Mouse (Mus musculus) neural tube, embryonic 13.5 days (tissue): ENCODE measurements at regions not wholly inside any gene's neighbourhood (a gene's known extent, or its start where the extent isn't known, plus 50 kb on each side); places are given as distances from the start of the nearest gene placed in this dataset.
A peak's percentile ranks its signal among the peaks of the same experiment; 100 is the strongest.
"Not testable (repeated sequence)": the region's sequence is repeated elsewhere in the genome, so short reads cannot be mapped to it uniquely, and the experiment has no call there.

Source experiments
- ATAC-seq: fragments of 200-750 bp; cut with Nextera tagmentation; 2 replicates; pipeline ENCODE4 v1.8.0; 2017; ENCODE audit warnings: low read depth, mild to moderate bottlenecking, moderate TSS enrichment, moderate library complexity
- H3K27ac ChIP-seq: fragments of 300-500 bp; sonication (generic); replicated peaks from 2 replicates; pipeline ENCODE4 v1.5.1; 2015; ENCODE audit warnings: moderate library complexity, mild to moderate bottlenecking, inconsistent platforms
- H3K27me3 ChIP-seq: fragments of 300-500 bp; sonication (generic); 2 replicates; pipeline ENCODE4 v1.6.1; 2015; ENCODE audit warnings: mild to moderate bottlenecking, inconsistent platforms
- H3K36me3 ChIP-seq: fragments of 300-500 bp; sonication (generic); 2 replicates; pipeline ENCODE4 v1.6.1; 2015; ENCODE audit warnings: mild to moderate bottlenecking, inconsistent platforms
- H3K4me1 ChIP-seq: fragments of 300-500 bp; sonication (generic); replicated peaks from 2 replicates; pipeline ENCODE4 v1.6.1; 2015; ENCODE audit warnings: inconsistent platforms
- H3K4me2 ChIP-seq: fragments of 300-500 bp; sonication (generic); 2 replicates; pipeline ENCODE4 v1.6.1; 2015; ENCODE audit warnings: inconsistent platforms, mild to moderate bottlenecking, moderate library complexity
- H3K4me3 ChIP-seq: fragments of 300-500 bp; sonication (generic); 2 replicates; pipeline ENCODE4 v1.5.1; 2015; ENCODE audit warnings: mild to moderate bottlenecking, inconsistent platforms
- H3K9ac ChIP-seq: fragments of 300-500 bp; sonication (generic); 2 replicates; pipeline ENCODE4 v1.6.1; 2015; ENCODE audit warnings: moderate library complexity, mild to moderate bottlenecking, inconsistent platforms
- H3K9me3 ChIP-seq: fragments of 300-500 bp; sonication (generic); 2 replicates; pipeline ENCODE4 v1.6.1; 2016; ENCODE audit warnings: inconsistent platforms
- WGBS: fragments of 180-500 bp; shearing (Covaris S2); methylation state at CpG from one replicate; pipeline ENCODE4 v1.1.7; 2015; 5-methylcytosine and 5-hydroxymethylcytosine counted together

DNA sequence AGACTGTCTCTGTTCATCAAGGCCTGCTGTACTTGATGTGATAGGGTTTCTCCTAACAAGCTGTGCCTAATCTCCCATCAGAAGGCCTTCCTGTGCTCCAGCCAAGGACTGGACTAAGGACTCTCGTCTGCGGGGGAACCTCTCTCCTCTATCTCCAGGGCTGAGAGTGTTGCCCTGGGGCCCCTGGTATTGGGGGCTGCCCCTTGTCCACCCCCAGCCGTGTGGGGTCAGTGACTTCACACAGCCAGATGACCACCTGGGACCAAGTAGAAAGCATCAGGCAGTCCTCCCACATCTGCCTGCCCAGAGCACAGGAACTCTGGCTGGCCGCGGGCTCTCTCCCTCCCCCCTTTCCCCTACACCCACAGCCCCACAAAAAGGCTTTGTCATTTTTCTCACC lies 651.5 kb upstream of the Kif2b start:
- ATAC-seq = no peak
- Histone ChIP-seq H3K4me1 (no peaks in the 10 kb centered on the region), H3K27me3 (no peaks in the 10 kb centered on the region), H3K36me3 (no peaks in the 10 kb centered on the region), H3K4me3 (no peak overlapping the region), H3K9ac (no peak overlapping the region), H3K9me3 (no peaks in the 10 kb centered on the region), H3K4me2 (no peak overlapping the region), H3K27ac (no peak overlapping the region)
- WGBS = 71% methylated on average over 5 of the region's 5 CpGs

DNA sequence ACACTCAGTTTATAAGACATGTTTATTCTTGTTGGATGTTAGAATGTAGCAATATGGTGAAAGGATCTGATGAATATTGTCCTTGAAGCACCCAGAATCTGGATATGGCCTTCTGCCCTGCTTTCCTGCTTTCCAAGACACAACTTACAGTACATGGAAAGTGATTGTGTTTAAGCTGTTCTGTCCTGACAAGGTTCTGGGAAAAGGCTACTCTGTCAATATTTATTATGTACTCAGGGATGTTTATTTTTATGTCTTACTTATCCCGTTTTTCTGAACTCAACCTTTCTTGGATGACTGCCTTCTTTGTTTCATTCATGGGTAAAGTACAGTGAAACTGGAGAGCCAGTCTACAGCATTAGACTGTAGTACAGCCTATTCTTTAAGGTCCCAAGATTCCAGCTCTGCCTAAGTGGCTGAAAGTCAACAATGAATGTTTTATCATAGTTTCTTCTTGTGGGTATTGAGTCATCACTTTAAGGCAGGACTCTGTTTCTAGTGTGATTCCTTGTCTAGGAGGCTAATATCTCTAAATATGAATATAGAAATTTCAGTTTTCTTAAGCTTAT lies 631.7 kb upstream of the Kif2b start:
- 49% methylated on average over 1 of the region's 1 CpGs for WGBS
- no peak overlapping the region for H3K4me3 ChIP-seq

DNA sequence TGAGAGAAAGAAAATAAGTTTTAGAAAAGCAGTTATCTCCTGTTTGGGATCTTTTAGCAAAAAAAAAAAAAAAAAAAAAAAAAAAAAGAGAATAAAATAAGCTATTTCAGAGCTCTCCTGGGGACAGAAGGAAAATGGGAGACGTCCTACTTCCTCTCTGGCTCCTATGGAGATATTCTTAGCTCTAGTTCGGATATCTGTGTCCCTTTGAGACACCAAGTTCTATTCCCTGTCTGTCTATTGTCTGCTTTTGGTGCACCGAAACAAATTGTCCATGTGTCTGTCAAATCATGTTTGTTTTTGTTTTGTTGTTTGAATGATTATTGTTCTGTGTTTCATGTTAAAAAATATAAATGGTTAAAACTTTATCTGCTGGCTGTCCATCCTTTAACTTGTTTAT lies 601.0 kb upstream of the Kif2b start:
- H3K4me3 ChIP-seq, H3K27ac ChIP-seq, H3K4me2 ChIP-seq, H3K9me3 ChIP-seq, ATAC-seq, H3K36me3 ChIP-seq, H3K9ac ChIP-seq, H3K27me3 ChIP-seq, H3K4me1 ChIP-seq: not testable (repeated sequence)
- 71% methylated on average over 3 of the region's 3 CpGs for WGBS

More for the DNA sequence above, 631.7 kb upstream of the Kif2b start:
- no peak overlapping the region for H3K9ac ChIP-seq
- no peak overlapping the region for H3K27ac ChIP-seq
- H3K9me3 ChIP-seq = no peaks in the 10 kb centered on the region
- no peaks in the 10 kb centered on the region for H3K27me3 ChIP-seq
- H3K4me2 ChIP-seq = no peak overlapping the region
- ATAC-seq = no peak
- H3K4me1 ChIP-seq = no peaks in the 10 kb centered on the region
- H3K36me3 ChIP-seq = no peaks in the 10 kb centered on the region

DNA sequence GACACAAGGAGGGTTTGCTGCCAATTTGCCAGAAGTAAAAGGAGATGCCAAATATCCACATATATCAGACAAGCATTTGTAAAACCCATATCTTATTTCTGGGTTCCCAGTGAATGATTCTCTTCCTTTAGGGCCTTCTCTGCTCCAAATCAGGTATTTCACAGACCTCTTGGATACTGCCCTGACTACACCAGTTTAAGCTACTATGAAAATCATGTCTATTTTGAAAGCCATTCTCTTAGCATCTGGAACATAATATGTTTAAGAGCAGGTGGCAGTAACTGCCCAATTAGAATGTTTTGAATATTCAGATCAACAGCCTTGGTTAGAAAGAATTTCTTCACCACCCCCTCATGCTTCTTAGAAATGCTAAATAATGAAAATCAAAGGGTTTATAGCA lies 575.8 kb upstream of the Kif2b start:
- Histone ChIP-seq H3K4me2 (no peak overlapping the region), H3K27me3 (no peaks in the 10 kb centered on the region), H3K27ac (no peak overlapping the region), H3K9ac (no peak overlapping the region), H3K9me3 (no peaks in the 10 kb centered on the region), H3K4me1 (no peaks in the 10 kb centered on the region; the same call in 1 of the 2 replicates), H3K36me3 (no peaks in the 10 kb centered on the region), H3K4me3 (no peak overlapping the region)
- ATAC-seq = no peak

DNA sequence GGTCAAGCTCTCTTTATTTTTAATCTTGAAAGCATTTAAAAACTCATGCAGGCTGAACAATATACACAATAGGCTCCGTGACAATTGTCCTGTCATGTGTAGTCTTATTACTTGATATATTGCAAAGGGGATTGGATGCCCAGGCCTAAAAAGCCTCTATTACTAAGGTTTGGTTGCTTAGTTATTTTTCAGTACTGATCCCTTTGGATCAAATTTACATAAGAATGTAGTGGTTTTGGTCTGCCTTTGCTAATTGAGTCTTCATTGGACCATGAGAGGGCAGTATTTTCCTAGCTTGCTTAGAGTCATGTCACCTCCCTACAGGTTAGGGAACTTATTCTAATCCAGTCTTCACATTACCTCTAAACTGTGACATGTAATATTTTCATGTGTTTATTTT lies 558.3 kb upstream of the Kif2b start:
- Histone ChIP-seq H3K9ac (no peak overlapping the region), H3K9me3 (no peaks in the 10 kb centered on the region), H3K4me1 (peaks cover 10% of the 10 kb centered on the region), H3K36me3 (no peaks in the 10 kb centered on the region), H3K27ac (no peak overlapping the region), H3K4me2 (no peak overlapping the region), H3K4me3 (no peak overlapping the region), H3K27me3 (no peaks in the 10 kb centered on the region)
- peak; percentile 59; the same call in 1 of the 2 replicates for ATAC-seq
- 28% methylated on average over 1 of the region's 1 CpGs for WGBS

DNA sequence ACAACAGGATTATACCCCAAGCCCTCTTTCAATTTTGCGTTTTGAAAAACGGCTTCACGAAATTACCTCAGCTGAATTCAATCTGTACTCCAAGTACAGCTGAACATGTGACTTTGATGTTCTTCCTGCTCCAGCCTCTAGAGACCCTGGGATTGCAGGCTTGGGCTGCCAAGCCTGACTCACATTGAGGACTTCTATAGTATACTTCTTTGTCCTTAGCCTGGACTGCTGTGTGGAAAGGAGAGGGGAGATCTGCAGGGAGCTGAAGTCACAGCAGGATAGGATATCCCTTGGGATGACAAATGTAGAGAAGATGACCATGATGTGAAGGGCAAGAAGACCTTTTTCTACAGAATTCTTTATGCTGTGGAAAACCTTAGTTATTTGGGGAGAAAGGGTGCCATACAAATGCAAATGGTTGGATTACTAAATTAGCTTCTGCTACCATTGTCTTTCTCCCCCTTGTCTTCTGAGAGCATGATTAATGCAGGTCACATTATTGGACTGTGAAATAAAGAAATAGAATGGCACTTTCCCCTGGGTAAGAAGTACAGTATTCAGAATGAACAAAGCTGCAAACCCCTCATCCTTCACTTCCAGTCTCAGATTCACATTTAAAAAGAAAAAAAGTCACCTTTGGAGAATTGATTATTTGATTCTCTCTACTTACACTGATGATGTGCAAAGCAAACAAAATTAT lies 557.7 kb upstream of the Kif2b start:
- peak; percentile 63; the same call in 1 of the 2 replicates for ATAC-seq
- Histone ChIP-seq H3K9me3 (no peaks in the 10 kb centered on the region), H3K4me2 (no peak overlapping the region), H3K9ac (no peak overlapping the region), H3K27me3 (no peaks in the 10 kb centered on the region), H3K4me3 (no peak overlapping the region), H3K4me1 (peaks cover 10% of the 10 kb centered on the region), H3K27ac (no peak overlapping the region; the same call in 1 of the 2 replicates), H3K36me3 (no peaks in the 10 kb centered on the region)
- 27% methylated on average over 3 of the region's 3 CpGs for WGBS

DNA sequence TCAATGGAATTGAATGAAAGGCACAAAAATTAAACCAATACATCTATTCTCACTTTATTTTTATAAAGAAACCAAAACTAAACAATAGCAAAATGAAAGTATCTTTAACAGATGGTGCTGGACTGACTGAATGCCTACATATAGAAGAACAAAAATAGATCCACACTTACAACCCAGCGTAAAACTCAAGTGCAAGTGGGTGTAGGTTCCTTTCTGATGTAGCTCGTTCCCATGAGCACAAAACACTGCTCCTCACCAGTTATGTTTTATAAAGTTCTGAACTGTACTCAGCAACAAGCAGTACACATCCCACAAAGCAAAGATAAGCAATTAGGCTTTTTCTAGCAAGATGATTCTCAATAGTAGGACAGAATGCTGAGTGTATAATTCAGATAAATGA lies 507.4 kb upstream of the Kif2b start:
- H3K9ac ChIP-seq = no peak overlapping the region
- no peak overlapping the region for H3K27ac ChIP-seq
- no peak for ATAC-seq
- no peaks in the 10 kb centered on the region for H3K36me3 ChIP-seq
- H3K27me3 ChIP-seq = no peaks in the 10 kb centered on the region
- no peaks in the 10 kb centered on the region for H3K4me1 ChIP-seq
- no peaks in the 10 kb centered on the region for H3K9me3 ChIP-seq
- H3K4me2 ChIP-seq = no peak overlapping the region
- WGBS = 85% methylated on average over 2 of the region's 2 CpGs
- no peak overlapping the region for H3K4me3 ChIP-seq

DNA sequence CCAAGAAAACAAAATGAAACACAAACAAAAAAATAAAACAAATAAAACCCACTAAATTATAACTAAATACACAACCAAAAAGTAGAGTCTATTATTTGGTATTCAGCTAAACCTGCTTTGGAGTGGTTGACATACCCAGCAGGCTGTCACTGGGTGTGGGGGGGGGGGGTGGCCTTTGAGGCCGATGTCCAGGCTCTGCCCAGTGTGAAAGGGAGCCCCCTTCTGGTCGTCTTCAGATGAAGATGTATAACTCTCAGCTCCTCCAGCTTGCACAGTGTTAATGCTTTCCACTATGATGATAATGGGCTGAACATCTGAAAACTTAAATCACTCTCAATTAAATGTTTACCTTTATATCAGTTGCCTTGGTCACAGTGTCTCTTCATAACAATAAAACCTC lies 464.3 kb upstream of the Kif2b start:
- no peaks in the 10 kb centered on the region for H3K4me1 ChIP-seq
- no peak for ATAC-seq
- WGBS = 14% methylated on average over 2 of the region's 2 CpGs
- no peaks in the 10 kb centered on the region for H3K9me3 ChIP-seq
- no peak overlapping the region for H3K9ac ChIP-seq
- H3K27me3 ChIP-seq = no peaks in the 10 kb centered on the region
- H3K27ac ChIP-seq = no peak overlapping the region
- H3K4me2 ChIP-seq = no peak overlapping the region
- no peaks in the 10 kb centered on the region for H3K36me3 ChIP-seq
- H3K4me3 ChIP-seq = no peak overlapping the region

DNA sequence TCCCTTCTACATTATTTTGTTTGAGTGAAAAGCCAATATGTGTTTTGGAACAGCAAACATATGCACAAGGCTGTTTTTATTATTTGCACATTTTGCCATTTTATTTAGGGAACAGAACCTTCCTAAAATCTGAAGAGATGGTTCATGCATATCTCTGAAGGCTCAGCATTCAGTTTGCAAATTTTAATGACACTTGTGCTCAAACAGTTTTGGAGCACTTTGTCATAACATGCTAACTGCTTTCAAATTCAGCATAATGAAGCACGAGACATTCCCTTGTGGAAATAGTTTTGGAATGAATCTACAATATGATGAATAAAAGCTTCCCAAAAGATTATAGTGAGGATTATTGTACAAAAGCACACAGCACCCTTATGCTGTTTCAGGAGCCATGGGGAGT lies 462.8 kb upstream of the Kif2b start:
- no peaks in the 10 kb centered on the region for H3K36me3 ChIP-seq
- H3K4me3 ChIP-seq = no peak overlapping the region
- no peaks in the 10 kb centered on the region for H3K27me3 ChIP-seq
- H3K4me2 ChIP-seq = no peak overlapping the region
- 85% methylated on average over 1 of the region's 1 CpGs for WGBS
- no peak overlapping the region for H3K9ac ChIP-seq
- no peaks in the 10 kb centered on the region for H3K4me1 ChIP-seq
- H3K9me3 ChIP-seq = no peaks in the 10 kb centered on the region
- no peak for ATAC-seq
- no peak overlapping the region for H3K27ac ChIP-seq

DNA sequence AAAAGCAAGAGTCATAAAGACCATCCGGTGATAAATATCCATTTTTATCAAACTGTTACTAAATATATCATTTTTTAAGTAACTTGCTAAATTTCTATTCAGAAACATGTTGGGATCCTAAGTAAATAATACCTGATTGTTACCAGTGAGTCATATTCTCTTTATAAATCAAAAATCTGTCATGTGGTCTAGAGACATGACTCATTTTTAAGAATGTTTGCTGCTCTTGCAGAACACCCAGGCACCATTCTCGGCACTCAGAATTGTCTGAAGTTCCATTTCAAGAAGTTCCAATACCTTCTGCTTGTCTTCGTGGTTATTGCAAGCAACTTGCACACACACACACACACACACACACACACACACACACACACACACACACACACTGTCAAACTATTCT lies 441.1 kb upstream of the Kif2b start:
- no peaks in the 10 kb centered on the region for H3K36me3 ChIP-seq
- no peaks in the 10 kb centered on the region for H3K9me3 ChIP-seq
- no peak overlapping the region for H3K4me2 ChIP-seq
- no peak overlapping the region for H3K27ac ChIP-seq
- H3K4me1 ChIP-seq = no peaks in the 10 kb centered on the region
- no peak overlapping the region for H3K9ac ChIP-seq
- H3K27me3 ChIP-seq = no peaks in the 10 kb centered on the region
- WGBS = 86% methylated on average over 3 of the region's 3 CpGs
- no peak overlapping the region for H3K4me3 ChIP-seq
- no peak for ATAC-seq

DNA sequence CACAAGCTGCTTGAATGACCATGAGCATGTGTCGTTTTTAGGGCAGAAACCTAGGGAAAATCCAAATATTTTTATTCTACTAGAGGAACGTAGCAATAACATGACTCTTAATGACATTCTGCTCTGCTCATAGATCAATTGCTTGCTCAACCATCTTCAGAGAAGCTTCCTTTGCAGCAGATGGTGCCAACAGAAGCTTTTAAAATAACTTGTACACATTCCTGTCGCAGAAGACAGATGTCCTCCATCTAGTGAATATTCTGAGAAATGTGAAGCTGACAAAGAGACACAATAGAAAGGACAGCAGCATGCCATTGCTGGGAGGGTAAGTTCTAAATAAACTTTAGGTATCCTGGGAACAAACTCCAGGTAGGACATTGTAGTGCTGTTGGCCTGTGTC lies 433.9 kb upstream of the Kif2b start:
- H3K27ac ChIP-seq = no peak overlapping the region
- no peak overlapping the region for H3K4me3 ChIP-seq
- no peaks in the 10 kb centered on the region for H3K9me3 ChIP-seq
- WGBS = 80% methylated on average over 3 of the region's 3 CpGs
- no peak for ATAC-seq
- H3K36me3 ChIP-seq = no peaks in the 10 kb centered on the region
- no peaks in the 10 kb centered on the region for H3K4me1 ChIP-seq
- no peak overlapping the region for H3K4me2 ChIP-seq
- no peaks in the 10 kb centered on the region for H3K27me3 ChIP-seq
- no peak overlapping the region for H3K9ac ChIP-seq

DNA sequence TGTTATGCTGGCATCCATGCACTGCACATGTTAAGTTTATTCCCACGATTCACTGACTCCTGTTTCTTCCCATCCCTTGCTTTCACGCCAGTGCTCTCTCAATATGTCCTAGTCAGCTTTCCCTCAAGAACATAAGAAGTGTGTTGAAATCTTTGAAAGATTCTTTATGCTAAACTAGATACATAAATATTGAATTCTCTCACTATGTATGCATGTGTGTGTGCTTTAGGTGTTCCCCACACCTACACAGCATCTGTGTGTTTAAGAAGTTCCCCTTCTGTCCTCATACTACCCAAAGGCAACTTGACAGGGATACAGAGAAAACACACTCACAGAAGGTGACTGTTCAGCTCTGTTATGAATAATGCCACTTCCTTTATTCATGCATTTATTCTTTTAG lies 418.2 kb upstream of the Kif2b start:
- Histone ChIP-seq H3K9me3 (no peaks in the 10 kb centered on the region), H3K4me3 (no peak overlapping the region), H3K4me2 (no peak overlapping the region), H3K4me1 (no peaks in the 10 kb centered on the region), H3K9ac (no peak overlapping the region), H3K27ac (no peak overlapping the region), H3K36me3 (no peaks in the 10 kb centered on the region), H3K27me3 (no peaks in the 10 kb centered on the region)
- 92% methylated on average over 2 of the region's 2 CpGs for WGBS
- ATAC-seq = no peak

DNA sequence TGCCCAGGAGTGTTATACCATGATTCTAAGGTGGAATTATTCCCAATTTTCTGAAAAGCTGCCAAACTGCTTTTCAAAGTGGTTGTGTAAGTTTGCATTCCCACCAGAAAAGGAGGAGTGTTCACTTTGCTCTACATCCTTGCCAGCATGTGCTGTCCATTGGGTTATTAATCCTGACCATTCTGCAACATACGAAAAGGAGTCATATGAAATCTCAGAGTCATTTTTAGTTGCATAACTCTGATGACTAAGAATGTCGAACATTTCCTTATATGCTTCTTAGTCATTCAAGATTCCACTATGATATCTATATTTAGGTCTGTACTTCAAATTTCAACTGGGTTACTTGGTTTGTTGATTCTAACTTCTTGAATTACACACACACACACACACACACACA lies 392.2 kb upstream of the Kif2b start:
- no peak overlapping the region for H3K9ac ChIP-seq
- no peak overlapping the region for H3K4me2 ChIP-seq
- no peaks in the 10 kb centered on the region for H3K27me3 ChIP-seq
- H3K36me3 ChIP-seq = no peaks in the 10 kb centered on the region
- H3K27ac ChIP-seq = no peak overlapping the region
- WGBS = 89% methylated on average over 2 of the region's 2 CpGs
- no peak for ATAC-seq
- no peak overlapping the region for H3K4me3 ChIP-seq
- H3K4me1 ChIP-seq = no peaks in the 10 kb centered on the region
- H3K9me3 ChIP-seq = no peaks in the 10 kb centered on the region
